Comparison of ENCODE assay signal across 7 mouse cellular contexts in the genomic region with DNA sequence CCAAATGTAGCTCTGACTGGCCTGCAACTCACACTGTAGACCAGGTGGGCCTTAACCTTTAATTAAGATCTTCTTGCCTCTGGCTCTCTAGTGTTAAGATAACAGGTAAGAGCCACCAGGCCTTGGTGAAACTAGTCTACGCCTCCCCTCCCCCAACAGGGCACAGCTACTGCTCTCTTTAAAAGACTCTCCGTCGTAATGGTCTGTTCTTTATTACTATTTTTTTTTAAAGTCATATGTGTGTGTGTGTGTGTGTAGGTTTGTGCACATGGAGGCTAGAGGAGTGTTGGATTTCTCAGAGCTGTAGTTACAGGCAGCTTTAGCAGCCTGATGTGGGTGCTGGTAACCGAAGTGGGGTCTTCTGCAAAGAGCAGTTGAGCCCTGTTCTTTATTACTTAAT. TPM values are rescaled to one million over a fixed set of nuclear protein-coding genes. Genes with fewer than 3 reads are reported as not detected.
A peak's percentile ranks its signal among the peaks of the same experiment; 100 is the strongest.
DNase-seq lines count a peak whose midpoint lies in the region; ATAC-seq and TF ChIP-seq lines count a peak whose summit lies in the region.

No protein-coding gene starts in this region.

- WGBS in liver, embryonic 11.5 days: 56% methylated on average over 4 of the region's 4 CpGs
- 29% methylated on average over 4 of the region's 4 CpGs for WGBS in intestine, postnatal 0 days
- 32% methylated on average over 4 of the region's 4 CpGs for WGBS in neural tube, embryonic 15.5 days

- no peaks in the 10 kb centered on the region for H3K27me3 ChIP-seq in liver, embryonic 11.5 days (replicated peaks; ENCODE audit: control insufficient read depth, insufficient read depth, low read length)
- no peaks in the 10 kb centered on the region for H3K27me3 ChIP-seq in intestine, postnatal 0 days (replicated peaks; ENCODE audit: control insufficient read depth, insufficient read depth, low read length)
- H3K27me3 ChIP-seq in neural tube, embryonic 15.5 days (replicated peaks): no peaks in the 10 kb centered on the region

- no peak for TF ChIP-seq POLR2A in embryonic fibroblast, embryonic 13.5 days (IDR thresholded peaks at IDR 0.05; ENCODE audit: low read depth, low read length)

- H3K4me1 ChIP-seq in liver, embryonic 11.5 days (replicated peaks; ENCODE audit: control insufficient read depth, insufficient read depth, low read length): peaks cover 23% of the 10 kb centered on the region
- peaks cover 8% of the 10 kb centered on the region; the same call in 1 of the 2 replicates for H3K4me1 ChIP-seq in embryonic fibroblast, embryonic 13.5 days (ENCODE audit: control insufficient read depth, insufficient read depth, low read length)
- H3K4me1 ChIP-seq in intestine, postnatal 0 days (replicated peaks; ENCODE audit: control insufficient read depth, insufficient read depth, low read length): 0 out of 2 replicates have a peak, but pooled peaks cover 7% of the 10 kb centered on the region
- H3K4me1 ChIP-seq in neural tube, embryonic 15.5 days: peaks cover 17% of the 10 kb centered on the region

- no peak for DNase-seq in liver, embryonic 11.5 days (ENCODE audit: low spot score)
- DNase-seq in liver: no peak
- DNase-seq in thymus, postnatal 25 days: no peak
- DNase-seq in spleen, adult 12 weeks (ENCODE audit: low spot score): no peak

- H3K27ac ChIP-seq in liver, embryonic 11.5 days (ENCODE audit: low read depth, low read length): peak overlapping the region; percentile 58
- peak overlapping the region; percentile 91 for H3K27ac ChIP-seq in embryonic fibroblast, embryonic 13.5 days (ENCODE audit: insufficient read depth, low read length)
- H3K27ac ChIP-seq in intestine, postnatal 0 days (ENCODE audit: low read depth, low read length): peak overlapping the region; percentile 35
- H3K27ac ChIP-seq in neural tube, embryonic 15.5 days (replicated peaks): peak overlapping the region; percentile 98

- peak overlapping the region; percentile 82 for H3K4me2 ChIP-seq in liver, embryonic 11.5 days
- peak overlapping the region; percentile 92 for H3K4me2 ChIP-seq in intestine, postnatal 0 days (replicated peaks; ENCODE audit: low read depth)
- H3K4me2 ChIP-seq in neural tube, embryonic 15.5 days: peak overlapping the region; percentile 64

- ATAC-seq in liver, embryonic 11.5 days (replicated peaks; ENCODE audit: low FRiP score): no peak
- no peak for ATAC-seq in intestine, postnatal 0 days
- ATAC-seq in neural tube, embryonic 15.5 days (ENCODE audit: low FRiP score): no peak

- H3K36me3 ChIP-seq in liver, embryonic 11.5 days (ENCODE audit: control insufficient read depth, insufficient read depth, low read length): no peaks in the 10 kb centered on the region
- no peaks in the 10 kb centered on the region for H3K36me3 ChIP-seq in intestine, postnatal 0 days (ENCODE audit: control insufficient read depth, insufficient read depth)
- no peaks in the 10 kb centered on the region for H3K36me3 ChIP-seq in neural tube, embryonic 15.5 days

- H3K9ac ChIP-seq in liver, embryonic 11.5 days (ENCODE audit: low read depth, low read length): peak overlapping the region; percentile 89
- H3K9ac ChIP-seq in intestine, postnatal 0 days (ENCODE audit: low read depth, low read length): peak overlapping the region; percentile 96; the same call in 1 of the 2 replicates
- 0 out of 2 replicates have a peak overlapping the region, but pooled peaks have one; percentile 82 for H3K9ac ChIP-seq in neural tube, embryonic 15.5 days (replicated peaks)

- peak overlapping the region; percentile 91 for H3K4me3 ChIP-seq in liver, embryonic 11.5 days (ENCODE audit: low read depth, low read length)
- H3K4me3 ChIP-seq in embryonic fibroblast, embryonic 13.5 days (ENCODE audit: insufficient read depth, low read length): peak overlapping the region; percentile 54
- H3K4me3 ChIP-seq in intestine, postnatal 0 days (ENCODE audit: low read depth, low read length): peak overlapping the region; percentile 96
- H3K4me3 ChIP-seq in neural tube, embryonic 15.5 days (replicated peaks): peak overlapping the region; percentile 98; the same call in 1 of the 2 replicates

- no peak for TF ChIP-seq CTCF in embryonic fibroblast, embryonic 13.5 days (IDR thresholded peaks at IDR 0.05; ENCODE audit: borderline replicate concordance, insufficient read depth, low read length)
- TF ChIP-seq CTCF in intestine, postnatal 0 days (IDR thresholded peaks at IDR 0.05; ENCODE audit: low read depth): no peak

- H3K9me3 ChIP-seq in liver, embryonic 11.5 days (ENCODE audit: control insufficient read depth, low read length): no peaks in the 10 kb centered on the region
- H3K9me3 ChIP-seq in intestine, postnatal 0 days (ENCODE audit: control insufficient read depth): no peaks in the 10 kb centered on the region
- H3K9me3 ChIP-seq in neural tube, embryonic 15.5 days (replicated peaks): no peaks in the 10 kb centered on the region

RNA-seq across cellular contexts. Expression of a gene that starts 1.0 kb away (rescaled TPM):
- polyA plus RNA-seq in liver, embryonic 11.5 days (2014; fragmentation: Nextera tagmentation; extraction: Ambion mirVana): 22.6 and 23.3 TPM in 2 replicates
- 47.2 and 59.0 TPM in 2 replicates for polyA plus RNA-seq in embryonic fibroblast, embryonic 13.5 days (2011; ENCODE audit: insufficient read length, low read depth, missing spikeins)
- 20.7 and 22.4 TPM in 2 replicates for polyA plus RNA-seq in intestine, postnatal 0 days (2015; fragmentation: Nextera tagmentation; extraction: Ambion mirVana)
- polyA plus RNA-seq in neural tube, embryonic 15.5 days (2015; fragmentation: Nextera tagmentation; extraction: Ambion mirVana): 31.8 and 34.6 TPM in 2 replicates

RNA-seq across cellular contexts. Expression of a gene that starts 43.9 kb away (rescaled TPM):
- 2,392 and 2,590 TPM in 2 replicates for polyA plus RNA-seq in liver, embryonic 11.5 days (2014; fragmentation: Nextera tagmentation; extraction: Ambion mirVana)
- 672 and 858 TPM in 2 replicates for polyA plus RNA-seq in embryonic fibroblast, embryonic 13.5 days (2011; ENCODE audit: insufficient read length, low read depth, missing spikeins)
- 644 and 733 TPM in 2 replicates for polyA plus RNA-seq in intestine, postnatal 0 days (2015; fragmentation: Nextera tagmentation; extraction: Ambion mirVana)
- polyA plus RNA-seq in neural tube, embryonic 15.5 days (2015; fragmentation: Nextera tagmentation; extraction: Ambion mirVana): 1,173 and 1,202 TPM in 2 replicates

Comparison
In these comparisons a context has a peak if more than half of its experiments do, and no peak if none do; other contexts are left out.
1. H3K27ac ChIP-seq: peak in every context shown above with its lines; median percentile 98 in neural tube, embryonic 15.5 days; 91 in embryonic fibroblast, embryonic 13.5 days; 58 in liver, embryonic 11.5 days; 35 in intestine, postnatal 0 days.